Mouse (Mus musculus) lung, embryonic 14.5 days (tissue): ENCODE measurements around the gene Tenm4. TPM values are rescaled to one million over a fixed set of nuclear protein-coding genes. Genes with fewer than 3 reads are reported as not detected.
A peak's percentile ranks its signal among the peaks of the same experiment; 100 is the strongest.

Experiments used
- ATAC-seq: fragments of 200-750 bp; cut with Nextera tagmentation; 2 replicates; pipeline ENCODE4 v1.8.0; 2017; ENCODE audit warnings: mild to moderate bottlenecking, moderate TSS enrichment, moderate library complexity; ENCODE audit not compliant: insufficient read depth
- DNase-seq: peaks from one replicate; pipeline ENCODE4 v3.0.0-alpha.2; 2015
- H3K27ac ChIP-seq: fragments of 300-500 bp; sonication (generic); 2 replicates; pipeline ENCODE4 v1.5.1; 2014; ENCODE audit warnings: low read depth, mild to moderate bottlenecking, moderate library complexity
- H3K27me3 ChIP-seq: fragments of 300-500 bp; sonication (generic); 2 replicates; pipeline ENCODE4 v1.6.1; 2014; ENCODE audit warnings: low read length, control low read depth; ENCODE audit not compliant: insufficient read depth
- H3K36me3 ChIP-seq: fragments of 300-500 bp; sonication (generic); 2 replicates; pipeline ENCODE4 v1.6.1; 2014; ENCODE audit warnings: control low read depth; ENCODE audit not compliant: insufficient read depth
- H3K4me1 ChIP-seq: fragments of 300-500 bp; sonication (generic); 2 replicates; pipeline ENCODE4 v1.6.1; 2014; ENCODE audit warnings: antibody characterized with exemption, control low read depth; ENCODE audit not compliant: insufficient read depth
- H3K4me2 ChIP-seq: fragments of 300-500 bp; sonication (generic); 2 replicates; pipeline ENCODE4 v1.6.1; 2014; ENCODE audit warnings: mild to moderate bottlenecking
- H3K4me3 ChIP-seq: fragments of 300-500 bp; sonication (generic); 2 replicates; pipeline ENCODE4 v1.5.1; 2014; ENCODE audit warnings: low read depth, low read length
- H3K9ac ChIP-seq: fragments of 300-500 bp; sonication (generic); 2 replicates; pipeline ENCODE4 v1.6.1; 2014
- H3K9me3 ChIP-seq: fragments of 300-500 bp; sonication (generic); 2 replicates; pipeline ENCODE4 v1.6.1; 2016; ENCODE audit warnings: low read depth, low read length, control low read depth
- CTCF ChIP-seq: IDR thresholded peaks from 2 replicates; pipeline ENCODE4 v1.5.1; 2016; ENCODE audit warnings: antibody characterized with exemption, low read depth
- WGBS: fragments of 180-500 bp; shearing (Covaris S2); extraction: QIAGEN DNeasy Blood & Tissue Kit; methylation state at CpG from one replicate; pipeline ENCODE4 v1.1.7; 2014; 5-methylcytosine and 5-hydroxymethylcytosine counted together
- polyA plus RNA-seq: library from polyadenylated mRNA; unstranded; fragments of >200 nt; fragmentation: Nextera tagmentation; extraction: Ambion mirVana; gene quantifications from 2 replicates; pipeline ENCODE4 v1.2.1, GENCODE M21; 2014

The Tenm4 gene
- polyA plus RNA-seq, 1 experiment from 2014 or later = 24.9 TPM

GRCm38 (mm10) chr7:96751236-96751635, 580.2 kb downstream of the Tenm4 start:
- no peak for TF ChIP-seq CTCF
- H3K4me3 ChIP-seq = no peak overlapping the region
- no peak overlapping the region for H3K9ac ChIP-seq
- H3K4me1 ChIP-seq = peaks cover 11% of the 10 kb centered on the region
- ATAC-seq (no peak), DNase-seq (no peak)
- no peak overlapping the region for H3K4me2 ChIP-seq
- no peak overlapping the region for H3K27ac ChIP-seq
- H3K9me3 ChIP-seq = no peaks in the 10 kb centered on the region
- H3K36me3 ChIP-seq = no peaks in the 10 kb centered on the region
- no peaks in the 10 kb centered on the region for H3K27me3 ChIP-seq
- WGBS = 96% methylated on average over 2 of the region's 2 CpGs

- DNase-seq (no peak), ATAC-seq (no peak)
- no peak overlapping the region for H3K4me2 ChIP-seq
- no peaks in the 10 kb centered on the region for H3K36me3 ChIP-seq
- no peak overlapping the region for H3K9ac ChIP-seq
- no peak for TF ChIP-seq CTCF
- no peak overlapping the region for H3K27ac ChIP-seq
- H3K4me3 ChIP-seq = no peak overlapping the region
- WGBS = 86% methylated on average over 2 of the region's 2 CpGs
- H3K4me1 ChIP-seq = peaks cover 13% of the 10 kb centered on the region
- no peaks in the 10 kb centered on the region for H3K9me3 ChIP-seq
- H3K27me3 ChIP-seq = no peaks in the 10 kb centered on the region
Observed at GRCm38 (mm10) chr7:96752776-96753175, 581.7 kb downstream of the Tenm4 start.

GRCm38 (mm10) chr7:96753335-96754095, 582.5 kb downstream of the Tenm4 start:
- H3K27ac ChIP-seq = no peak overlapping the region
- DNase-seq (peak; percentile 46), ATAC-seq (no peak)
- no peak overlapping the region for H3K4me3 ChIP-seq
- WGBS = 49% methylated on average over 4 of the region's 4 CpGs
- peaks cover 13% of the 10 kb centered on the region for H3K4me1 ChIP-seq
- H3K9ac ChIP-seq = no peak overlapping the region
- no peaks in the 10 kb centered on the region for H3K27me3 ChIP-seq
- no peak overlapping the region for H3K4me2 ChIP-seq
- no peaks in the 10 kb centered on the region for H3K36me3 ChIP-seq
- no peaks in the 10 kb centered on the region for H3K9me3 ChIP-seq
- TF ChIP-seq CTCF = no peak

GRCm38 (mm10) chr7:96754175-96754574, 583.1 kb downstream of the Tenm4 start:
- Histone ChIP-seq H3K4me2 (no peak overlapping the region), H3K9ac (no peak overlapping the region), H3K27ac (no peak overlapping the region), H3K9me3 (no peaks in the 10 kb centered on the region), H3K36me3 (no peaks in the 10 kb centered on the region), H3K4me3 (no peak overlapping the region), H3K27me3 (no peaks in the 10 kb centered on the region), H3K4me1 (peaks cover 13% of the 10 kb centered on the region)
- WGBS = 49% methylated on average over 12 of the region's 12 CpGs
- no peak for TF ChIP-seq CTCF
- no peak for DNase-seq
- ATAC-seq = no peak

- Histone ChIP-seq H3K9me3 (no peaks in the 10 kb centered on the region), H3K27ac (peak overlapping the region; percentile 63; the same call in 1 of the 2 replicates), H3K4me3 (no peak overlapping the region), H3K4me2 (no peak overlapping the region), H3K4me1 (peaks cover 16% of the 10 kb centered on the region), H3K36me3 (no peaks in the 10 kb centered on the region), H3K27me3 (no peaks in the 10 kb centered on the region), H3K9ac (no peak overlapping the region)
- 39% methylated on average over 12 of the region's 12 CpGs for WGBS
- DNase-seq = peak; percentile 75
- TF ChIP-seq CTCF = no peak
- ATAC-seq = peak; percentile 82
Observed at GRCm38 (mm10) chr7:96755459-96756094, 584.5 kb downstream of the Tenm4 start.

- H3K27ac ChIP-seq = peak overlapping the region; percentile 63; the same call in 1 of the 2 replicates
- 31% methylated on average over 10 of the region's 10 CpGs for WGBS
- H3K27me3 ChIP-seq = no peaks in the 10 kb centered on the region
- H3K4me1 ChIP-seq = peaks cover 16% of the 10 kb centered on the region
- no peak overlapping the region for H3K4me3 ChIP-seq
- ATAC-seq (peak; percentile 10; the same call in 1 of the 2 replicates), DNase-seq (peak; percentile 39)
- H3K9ac ChIP-seq = no peak overlapping the region
- H3K36me3 ChIP-seq = no peaks in the 10 kb centered on the region
- H3K4me2 ChIP-seq = no peak overlapping the region
- no peaks in the 10 kb centered on the region for H3K9me3 ChIP-seq
- no peak for TF ChIP-seq CTCF
Observed at GRCm38 (mm10) chr7:96756104-96756742, 585.2 kb downstream of the Tenm4 start.

GRCm38 (mm10) chr7:96757067-96757466, 586.0 kb downstream of the Tenm4 start:
- TF ChIP-seq CTCF = no peak
- Histone ChIP-seq H3K36me3 (no peaks in the 10 kb centered on the region), H3K27me3 (no peaks in the 10 kb centered on the region), H3K27ac (no peak overlapping the region), H3K9ac (no peak overlapping the region), H3K9me3 (no peaks in the 10 kb centered on the region), H3K4me3 (no peak overlapping the region), H3K4me1 (peaks cover 16% of the 10 kb centered on the region), H3K4me2 (no peak overlapping the region)
- ATAC-seq (no peak), DNase-seq (no peak)
- WGBS = 82% methylated on average over 8 of the region's 8 CpGs
